Mouse (Mus musculus) liver (tissue): ENCODE results near the gene Camk1d.

Experiments used
- DNase-seq: peaks from one replicate; pipeline ENCODE4 v3.0.0-alpha.2; 2020; ENCODE audit warnings: mixed read lengths

Gene Camk1d

GRCm38 (mm10) chr2:5658000-5658399 lies 56.3 kb downstream of the Camk1d start:
- DNase-seq, result no peak

DNA sequence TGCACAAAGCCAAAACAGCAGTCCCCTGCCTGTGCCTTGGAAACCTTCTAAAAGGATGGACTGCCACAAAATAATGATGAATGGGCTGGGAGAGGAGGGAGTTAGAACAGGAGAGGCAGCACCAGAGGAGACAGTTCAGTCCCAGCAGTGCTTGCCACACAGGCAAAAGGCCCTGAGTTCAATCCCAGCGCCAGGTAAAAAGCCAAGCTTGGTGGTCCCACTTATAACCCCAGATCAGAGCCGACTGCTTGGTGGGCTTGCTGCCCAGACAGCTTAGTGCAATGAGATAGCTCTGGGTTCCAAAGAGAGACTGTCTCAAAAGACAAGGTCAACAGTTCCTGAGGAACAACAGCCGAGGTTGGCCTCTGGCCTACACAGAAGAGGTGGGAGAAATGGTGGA lies 58.0 kb downstream of the Camk1d start:
- DNase-seq, result no peak

DNA sequence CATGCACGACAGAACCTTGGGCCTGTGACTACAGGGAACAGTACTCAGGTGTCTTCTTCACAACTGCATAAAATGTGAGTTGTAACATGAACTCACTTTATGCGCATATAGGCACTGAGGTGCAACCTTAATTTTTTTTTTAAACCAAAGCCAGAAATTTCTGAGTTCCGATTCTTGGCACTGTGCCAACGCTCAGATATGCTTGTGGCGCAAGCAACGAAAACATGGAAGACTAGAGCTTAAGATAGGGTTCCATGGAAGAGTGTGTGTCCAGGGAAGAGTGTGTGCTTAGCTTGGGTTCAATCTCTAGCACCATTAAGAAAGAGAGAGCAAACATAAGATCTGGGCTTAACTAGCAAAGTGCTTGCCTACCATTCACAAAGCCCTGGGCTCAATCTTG lies 62.2 kb downstream of the Camk1d start:
- no peak for DNase-seq

DNA sequence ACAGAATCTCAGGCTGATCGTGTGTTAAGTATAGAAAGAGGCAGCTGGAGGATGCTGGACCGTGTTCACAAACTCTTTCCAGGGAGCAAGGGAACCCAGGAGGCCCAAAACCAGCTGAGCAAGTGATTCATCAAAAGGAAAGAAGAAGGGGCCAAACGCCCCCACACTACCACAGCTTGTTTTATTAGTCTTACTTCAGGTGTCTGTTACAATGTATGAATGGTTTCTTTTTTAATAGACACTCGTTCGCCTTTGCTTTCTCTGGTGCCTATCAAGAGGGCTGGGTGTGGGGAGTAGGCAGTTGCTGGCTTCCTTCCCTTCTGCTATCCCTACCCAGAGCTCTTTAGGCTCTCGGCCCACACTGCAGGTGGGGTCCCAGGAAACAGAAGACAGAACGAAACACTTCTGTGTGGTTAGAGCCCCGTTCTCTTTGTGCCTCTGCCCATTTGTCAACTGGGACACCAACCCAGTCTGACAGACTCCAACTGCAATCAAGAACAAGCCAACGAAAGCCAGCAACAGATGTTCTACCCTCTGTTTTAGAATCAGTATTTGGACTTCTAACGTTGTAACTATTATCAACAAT lies 62.9 kb downstream of the Camk1d start:
- DNase-seq, result no peak

DNA sequence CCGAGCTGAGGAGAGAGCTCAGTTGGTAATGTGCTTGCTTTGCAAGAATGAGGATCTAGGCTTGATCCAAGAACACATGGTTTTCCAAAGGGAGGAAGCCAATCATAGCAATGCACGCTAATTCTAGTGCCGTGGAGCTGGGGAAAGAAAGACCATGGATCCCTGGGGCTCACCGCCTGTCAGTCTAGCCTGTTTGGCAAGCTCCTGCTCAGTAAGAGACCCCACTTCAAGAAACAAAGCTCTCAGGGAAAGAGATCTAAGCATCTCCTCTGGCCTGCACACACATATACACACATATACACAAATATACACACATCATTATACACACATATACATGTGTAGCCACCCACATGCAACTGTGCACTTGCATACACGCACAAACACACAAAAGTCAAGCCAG lies 65.1 kb downstream of the Camk1d start:
- no peak for DNase-seq

DNA sequence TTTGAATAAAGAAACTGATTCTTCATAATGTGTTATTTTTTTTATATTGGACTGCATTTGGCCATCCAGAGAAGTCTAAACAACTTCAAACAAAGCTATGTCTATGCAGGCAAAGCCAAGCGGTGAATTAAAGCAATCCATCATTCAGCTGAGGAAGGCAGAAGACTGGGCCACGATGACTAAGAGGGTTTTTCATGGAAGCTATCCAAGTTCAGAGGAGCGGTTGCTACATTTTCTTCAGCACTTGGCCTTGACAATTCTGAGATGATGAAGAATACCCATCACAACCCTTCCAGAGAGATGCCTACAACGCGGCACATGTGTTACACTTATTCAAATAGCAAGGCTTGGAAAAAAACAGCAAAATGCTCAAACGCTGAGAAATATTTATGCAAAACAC lies 65.6 kb downstream of the Camk1d start:
- no peak for DNase-seq

DNA sequence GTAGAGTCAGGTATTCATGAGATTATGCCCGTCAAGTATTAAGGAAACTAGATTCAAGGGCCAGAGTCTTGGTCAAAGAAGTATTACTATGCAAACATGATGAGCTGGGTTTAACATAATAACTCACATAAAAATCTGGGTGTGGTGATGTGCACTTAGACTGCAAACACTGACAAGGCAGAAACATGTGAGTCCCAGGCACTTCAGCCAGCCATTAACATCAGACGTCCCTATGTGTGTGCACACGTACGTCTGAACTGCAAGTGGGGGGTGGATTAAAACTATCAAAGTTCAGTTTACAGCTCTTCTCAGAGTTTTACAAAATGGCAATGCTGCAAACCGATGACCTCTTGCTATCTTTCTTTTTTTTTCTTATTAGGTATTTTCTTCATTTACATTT lies 68.0 kb downstream of the Camk1d start:
- DNase-seq, result no peak

- DNase-seq, result no peak
Measured at GRCm38 (mm10) chr2:5645584-5645983, 68.7 kb downstream of the Camk1d start.

- DNase-seq, result no peak
Measured at GRCm38 (mm10) chr2:5643937-5644336, 70.4 kb downstream of the Camk1d start.

- no peak for DNase-seq
Measured at GRCm38 (mm10) chr2:5643226-5643625, 71.1 kb downstream of the Camk1d start.

DNA sequence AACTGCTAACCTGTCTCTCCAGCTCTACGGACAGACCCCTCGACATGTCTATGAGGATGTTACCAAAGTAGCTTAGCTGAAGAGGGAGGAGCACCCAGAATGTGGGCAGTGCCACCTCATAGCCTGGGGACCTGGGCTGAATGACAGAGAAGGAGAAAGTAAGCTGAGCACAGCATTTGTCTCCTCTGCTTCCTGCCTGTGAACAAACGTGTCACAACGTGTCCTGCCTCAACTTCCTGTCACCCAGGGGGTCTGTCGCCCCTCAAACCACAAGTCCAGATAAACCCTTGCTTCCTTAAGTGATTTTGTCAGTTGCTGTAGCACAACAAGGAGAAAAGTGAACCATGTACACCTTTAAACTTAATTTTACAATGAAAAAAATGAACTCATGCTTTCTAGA lies 71.7 kb downstream of the Camk1d start:
- DNase-seq, result no peak

- DNase-seq, result no peak
Measured at GRCm38 (mm10) chr2:5641678-5642077, 72.6 kb downstream of the Camk1d start.

- no peak for DNase-seq
Measured at GRCm38 (mm10) chr2:5640586-5640985, 73.7 kb downstream of the Camk1d start.

DNA sequence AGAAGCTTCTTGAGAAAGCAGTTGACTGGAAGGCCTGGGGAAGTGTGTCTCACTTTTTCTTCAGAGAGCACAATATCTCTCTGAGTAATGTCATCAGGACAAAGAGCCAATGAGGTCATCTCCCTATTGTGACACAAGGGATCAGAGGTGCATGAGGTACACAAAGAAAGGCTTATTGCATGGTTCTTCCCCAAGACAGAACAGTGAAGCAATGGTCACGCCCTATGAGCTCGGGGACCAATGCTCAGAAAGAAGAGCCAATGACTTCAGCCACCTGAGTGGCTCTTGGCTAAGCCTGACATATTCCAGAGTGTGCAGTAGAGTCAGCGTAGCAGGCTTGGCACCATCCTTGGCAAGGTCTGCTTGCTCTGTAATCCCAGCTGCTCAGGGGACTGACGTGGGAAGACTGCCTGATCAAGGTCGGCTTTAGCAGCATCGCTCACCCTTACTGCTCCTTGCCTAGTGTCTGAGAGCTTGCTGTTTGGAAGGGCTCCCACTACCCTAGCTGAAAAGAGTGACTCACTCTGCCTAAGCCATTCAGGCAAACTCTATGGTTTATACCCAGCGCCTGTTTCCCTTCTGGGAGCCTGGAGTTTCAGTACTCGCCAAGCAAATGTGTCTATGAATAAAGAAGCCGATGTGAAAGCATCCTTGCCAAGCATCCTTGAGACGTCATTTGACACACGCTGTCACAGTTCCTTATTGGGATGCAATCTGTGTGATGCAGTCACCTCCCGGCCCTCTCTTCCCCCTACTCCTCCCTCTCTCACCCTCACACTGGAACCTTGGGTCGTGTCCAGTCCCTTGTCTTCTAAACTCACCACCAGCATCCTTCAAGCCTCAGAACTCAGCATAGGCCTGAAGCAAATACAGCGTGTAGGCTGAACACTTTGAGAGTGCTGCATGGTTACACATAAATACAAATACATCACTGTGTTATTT lies 77.2 kb downstream of the Camk1d start:
- DNase-seq, result no peak

GRCm38 (mm10) chr2:5632355-5632684 lies 82.0 kb downstream of the Camk1d start:
- no peak for DNase-seq

DNA sequence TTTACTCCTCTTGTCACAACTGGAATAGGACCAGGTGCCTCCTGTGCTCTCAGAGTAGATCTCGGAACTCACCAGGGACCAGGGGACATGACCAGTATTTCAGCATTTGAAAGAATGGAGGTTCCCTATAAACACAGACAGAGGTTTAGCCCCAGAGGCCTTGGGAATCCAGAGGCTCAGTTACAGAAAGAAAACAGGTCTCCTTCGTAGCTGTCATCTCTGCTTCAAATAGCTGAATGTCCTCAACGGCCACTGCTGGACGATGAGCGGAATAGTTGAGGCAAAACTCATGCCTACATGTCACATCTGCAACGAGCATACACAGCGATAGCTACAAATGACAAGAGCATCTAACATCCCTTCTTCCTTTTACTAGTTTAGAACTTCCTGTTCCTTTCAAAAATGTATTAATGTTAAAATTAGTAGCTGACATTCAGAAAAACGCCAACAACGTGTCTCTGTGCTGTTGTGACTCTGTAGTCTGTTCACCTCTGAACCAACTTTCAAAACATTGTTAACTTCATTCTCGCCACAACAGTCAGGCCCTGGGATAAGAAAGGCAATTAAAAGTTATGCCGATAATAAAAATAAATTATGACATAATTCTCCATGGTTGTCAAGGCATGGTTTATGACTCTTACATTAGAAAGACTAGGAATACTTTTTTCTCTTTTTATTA lies 82.5 kb downstream of the Camk1d start:
- DNase-seq, result no peak

DNA sequence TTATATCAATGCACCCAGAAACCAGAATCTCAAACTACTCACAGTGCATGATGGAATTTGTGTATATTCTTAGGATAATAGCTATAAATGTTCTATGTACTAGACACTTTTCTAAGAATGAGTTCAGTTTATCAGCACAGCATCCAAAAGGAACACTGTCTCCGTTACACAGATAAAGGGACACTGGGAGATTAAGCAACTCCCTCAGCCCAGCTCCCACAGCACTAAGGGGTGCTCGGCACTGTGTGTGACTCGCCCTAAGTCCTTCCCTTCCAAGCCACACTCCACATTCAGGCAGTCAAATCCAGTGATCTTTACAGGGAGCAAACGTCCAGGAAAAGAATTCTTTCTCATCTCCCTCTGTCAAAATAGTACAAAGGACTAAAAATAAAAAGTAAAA lies 83.6 kb downstream of the Camk1d start:
- no peak for DNase-seq

DNA sequence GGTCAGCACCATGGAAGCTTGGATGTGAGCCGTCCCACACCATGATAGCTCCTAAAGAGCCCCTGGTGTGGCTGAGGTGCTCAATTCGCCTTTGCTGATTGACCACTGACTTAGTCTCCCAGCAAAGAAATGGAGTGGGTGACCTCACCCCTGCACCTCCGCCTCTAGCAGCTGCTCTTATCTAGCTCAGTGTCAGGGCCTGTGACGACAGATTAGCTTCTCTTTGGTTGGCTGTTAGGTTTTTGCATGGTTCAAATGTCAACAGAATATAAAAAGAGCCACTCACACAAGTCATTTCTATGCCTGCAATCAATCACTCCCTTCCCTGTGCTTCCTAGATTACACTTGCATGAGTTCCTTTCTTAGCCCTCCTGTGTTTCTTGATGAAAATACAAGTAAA lies 89.9 kb downstream of the Camk1d start:
- DNase-seq, result peak; percentile 49

GRCm38 (mm10) chr2:5618361-5618896 lies 95.9 kb downstream of the Camk1d start:
- DNase-seq, result no peak

GRCm38 (mm10) chr2:5614896-5615295 lies 99.4 kb downstream of the Camk1d start:
- peak; percentile 67 for DNase-seq

GRCm38 (mm10) chr2:5614308-5614705 lies 100.0 kb downstream of the Camk1d start:
- DNase-seq, result peak; percentile 17

DNA sequence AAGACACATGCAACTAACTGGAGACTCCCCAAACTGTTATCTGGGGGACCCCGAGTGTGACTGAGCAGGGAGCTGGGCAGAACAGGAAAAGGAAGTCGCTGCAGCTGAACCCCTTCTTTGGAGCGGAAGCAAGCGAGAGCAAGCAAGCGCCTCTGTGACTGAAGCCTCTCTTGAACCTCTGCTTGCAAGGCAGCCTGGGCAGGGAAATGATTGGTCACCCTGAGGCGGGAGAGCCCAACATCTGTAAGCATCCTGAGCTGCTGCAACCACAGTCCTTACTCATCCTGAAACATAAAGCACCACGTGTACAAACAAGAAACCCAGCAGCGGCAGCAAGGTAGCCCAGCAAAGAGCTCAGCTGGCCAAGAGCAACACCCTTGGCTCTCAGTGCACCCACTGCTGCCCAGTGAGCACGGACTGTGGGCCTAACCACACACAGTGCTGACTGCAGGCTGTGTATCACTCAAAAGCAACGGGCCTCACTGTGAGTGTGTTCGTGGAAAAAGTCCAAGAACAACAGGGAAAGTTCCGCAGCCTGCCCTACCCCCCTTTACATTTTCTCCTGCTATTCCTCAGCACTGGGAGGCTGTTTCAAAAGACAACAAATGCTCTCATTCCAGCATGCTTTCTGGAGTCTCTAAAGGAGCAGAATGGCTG lies 100.5 kb downstream of the Camk1d start:
- peak; percentile 30 for DNase-seq

DNA sequence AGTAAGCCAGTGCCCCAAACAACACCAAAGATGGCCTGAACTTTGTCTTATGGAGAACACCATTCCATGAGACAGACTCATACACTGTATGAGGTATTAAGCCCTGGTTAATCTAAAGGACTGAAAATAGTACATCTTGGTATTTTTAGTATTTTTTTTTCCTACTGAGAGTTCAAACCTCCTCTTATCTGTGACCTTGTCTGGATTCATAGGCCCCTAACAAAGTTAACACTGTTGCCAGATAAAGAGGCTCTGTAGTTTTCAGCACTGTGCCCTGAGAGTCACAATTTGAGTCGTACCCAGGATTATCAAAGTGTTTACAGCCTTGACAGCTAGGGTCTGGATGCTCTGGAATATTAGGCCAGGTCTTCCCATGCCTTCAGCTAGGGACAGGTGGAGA lies 102.7 kb downstream of the Camk1d start:
- DNase-seq, result no peak
